Mouse (Mus musculus) thymus, adult 18-20 months (tissue): ENCODE results near the gene Rpgr.

Experiments used
- DNase-seq, 2 experiments: peaks; one replicate each; pipeline ENCODE4 v3.0.0; 2022; ENCODE audit warnings: mixed read lengths in 2 of 2

Gene Rpgr

DNA sequence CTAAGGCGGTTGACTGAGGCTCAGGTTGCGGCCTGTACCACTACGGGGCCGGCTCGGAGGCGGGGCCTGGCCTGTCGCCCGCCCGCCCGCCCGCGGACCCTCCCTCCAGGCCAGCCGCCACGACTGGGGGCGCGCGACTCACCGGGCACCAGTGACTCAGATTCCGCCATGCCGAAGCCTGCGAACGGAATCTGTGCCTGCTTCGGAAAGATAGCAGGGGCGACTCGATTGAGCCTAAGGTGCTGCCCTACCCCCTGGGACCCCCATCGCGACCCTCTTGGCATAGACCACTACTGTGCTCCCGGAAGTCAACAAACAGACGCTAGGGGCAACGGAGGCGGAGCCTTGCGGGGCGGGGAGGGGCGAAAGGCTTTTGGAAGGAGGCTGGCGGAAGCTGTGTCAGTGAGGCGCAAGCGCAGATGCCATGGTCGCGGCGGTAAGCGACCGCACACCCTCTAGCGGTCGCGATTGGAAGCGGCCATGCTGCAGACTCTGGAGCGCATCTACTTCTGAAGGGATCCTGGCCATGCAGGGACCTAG, at the start of gene Rpgr:
Gene Rpgr, minus strand, starts transcription at position 511 of the 540 bp plus-strand sequence.
- DNase-seq, result peak; percentile 82 to 86

DNA sequence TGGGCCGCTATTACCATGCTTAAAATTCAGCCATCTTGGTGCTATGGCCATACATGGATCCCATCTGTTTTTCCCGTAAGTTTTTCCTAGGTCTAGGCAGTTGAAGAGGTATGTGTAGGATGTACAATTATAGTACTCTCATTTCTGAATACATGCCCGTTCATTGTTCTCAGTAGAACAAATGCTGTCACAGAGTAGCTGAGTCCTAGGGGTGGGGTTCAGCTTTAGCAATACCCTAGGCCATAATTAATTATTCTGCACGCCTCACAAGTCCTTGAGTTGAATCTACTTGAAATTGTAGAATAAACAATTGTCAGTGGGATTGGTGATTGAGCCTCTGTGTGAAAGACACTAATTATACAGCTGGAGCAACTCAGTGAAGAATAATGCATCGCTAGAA, 41.5 kb upstream of the Rpgr start:
- DNase-seq, result no peak

DNA sequence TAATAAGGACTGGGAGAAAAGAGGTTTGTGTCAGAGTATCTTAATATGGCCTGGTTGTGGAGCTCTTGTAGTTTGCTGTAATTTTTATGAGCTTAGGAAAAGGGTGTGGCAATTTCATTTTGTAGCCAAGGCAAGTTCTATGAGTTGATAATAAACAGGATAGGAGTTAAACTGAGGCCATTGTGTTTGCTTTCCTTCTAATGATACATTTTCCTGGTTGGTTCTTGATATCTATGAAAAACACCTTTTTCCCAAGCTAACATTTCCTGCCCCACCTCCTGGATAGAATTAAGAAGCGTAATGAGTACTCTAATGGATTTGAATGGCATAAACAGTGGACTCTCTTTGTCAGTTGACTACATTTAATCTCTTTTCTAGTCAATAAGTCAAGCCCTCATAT, 41.1 kb upstream of the Rpgr start:
- no peak for DNase-seq

DNA sequence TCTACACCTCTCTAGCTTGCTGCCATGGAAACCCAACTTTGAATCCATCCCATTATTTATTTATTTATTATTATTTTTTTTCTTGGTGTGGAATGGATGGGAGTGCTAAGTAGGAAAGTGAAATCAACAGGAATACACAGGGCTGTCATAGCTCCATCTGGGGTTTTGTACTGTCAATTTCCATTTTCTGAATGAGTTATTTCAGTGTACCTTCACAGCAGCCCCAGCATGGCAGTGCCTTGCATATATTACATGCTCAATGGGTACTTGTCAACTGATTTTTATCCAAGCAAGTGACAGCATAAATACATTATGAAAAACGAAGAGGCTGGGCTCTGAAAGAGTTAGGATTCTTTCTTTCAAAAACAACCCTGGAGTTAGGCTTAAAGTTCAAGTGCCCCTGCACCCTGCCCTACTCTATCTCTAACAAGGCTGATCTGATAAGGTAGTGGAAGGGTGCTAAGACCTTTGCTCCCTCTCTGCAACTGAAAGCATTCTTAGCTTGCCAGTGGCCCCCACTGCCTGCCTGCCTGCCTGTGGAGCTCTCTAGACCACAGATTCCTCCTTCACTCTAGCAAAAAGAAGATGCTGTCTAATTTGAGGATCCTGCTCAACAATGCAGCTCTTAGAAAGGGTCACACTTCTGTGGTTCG, 35.3 kb upstream of the Rpgr start, which contains the start of gene Otc:
Gene Otc, plus strand, starts transcription at position 454 of the 653 bp plus-strand sequence.
- DNase-seq, result no peak

DNA sequence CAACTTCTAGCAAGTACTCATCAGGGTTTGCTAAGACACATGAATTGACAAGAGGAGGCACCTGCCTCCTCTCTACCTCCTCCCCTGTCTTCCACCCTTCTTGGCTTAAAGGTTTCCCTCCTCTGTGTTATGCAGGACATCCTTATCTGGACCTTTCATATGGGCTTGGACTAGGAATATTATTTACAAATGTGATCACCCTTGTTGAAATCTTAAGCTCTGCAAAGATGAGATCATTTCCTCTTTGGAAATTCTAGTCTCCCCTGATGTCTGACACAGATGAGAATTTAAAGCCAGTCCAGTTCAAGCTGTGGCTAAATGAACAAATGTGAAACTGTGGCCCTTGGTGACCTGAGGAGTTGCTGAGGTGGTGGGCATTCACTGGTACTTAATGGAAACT, 34.6 kb upstream of the Rpgr start:
- no peak for DNase-seq

DNA sequence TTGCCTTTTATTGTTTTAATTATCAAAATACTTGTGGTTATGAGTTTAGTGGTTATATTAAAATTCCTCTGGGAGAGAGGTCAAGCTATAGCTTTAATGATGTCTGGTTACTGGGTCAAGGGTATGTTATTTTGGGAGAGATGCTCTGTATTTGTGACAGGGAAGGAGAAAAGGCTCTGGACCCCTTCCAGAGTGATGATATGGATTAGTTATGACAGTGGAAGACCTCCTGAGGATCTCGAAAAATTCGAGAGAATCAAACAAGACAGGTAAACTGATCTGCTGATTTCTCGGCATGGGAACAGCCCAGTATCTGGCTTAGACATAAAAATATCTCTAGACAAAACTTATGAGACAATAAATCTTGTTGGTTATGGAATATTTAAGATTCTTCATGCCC, 27.2 kb upstream of the Rpgr start:
- DNase-seq, result no peak

DNA sequence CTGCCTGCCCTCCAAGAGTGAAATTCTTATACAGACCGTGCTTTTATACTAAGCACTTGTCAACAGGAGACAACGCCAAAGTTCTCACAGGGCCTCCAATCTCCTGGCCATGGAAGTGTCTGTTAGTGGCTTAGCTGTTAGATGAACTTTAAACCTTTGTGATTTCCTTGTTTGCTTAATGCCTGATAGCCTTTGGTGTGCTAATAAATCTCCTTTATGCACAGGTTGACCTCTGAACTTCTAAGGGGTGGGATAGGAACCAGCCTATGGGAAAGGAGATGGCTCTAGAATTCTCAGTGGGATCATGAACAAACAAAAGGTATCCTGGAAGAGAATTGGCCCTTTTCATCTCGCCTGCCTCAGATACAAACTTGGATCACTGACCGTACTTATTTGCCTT, 22.8 kb upstream of the Rpgr start:
- no peak for DNase-seq

DNA sequence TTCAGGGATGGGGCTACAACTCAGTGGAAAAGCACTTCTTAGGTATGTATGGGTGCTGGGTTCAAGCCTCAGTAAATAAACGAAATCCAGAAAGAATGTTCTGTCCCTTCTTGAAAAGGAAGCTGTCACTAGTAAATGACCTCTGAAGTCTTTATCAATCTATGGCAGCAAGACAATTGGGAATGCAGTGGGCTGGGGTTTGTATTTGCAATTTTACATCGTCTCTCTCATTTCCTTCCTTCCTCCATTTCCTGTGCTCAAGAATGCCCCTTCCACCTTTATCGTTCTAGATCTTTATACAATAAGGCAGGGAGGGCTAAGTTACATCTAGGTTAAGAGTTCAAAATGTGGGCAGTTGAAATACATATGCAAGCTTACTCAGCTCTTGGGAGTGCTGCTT, 17.9 kb upstream of the Rpgr start:
- no peak for DNase-seq

DNA sequence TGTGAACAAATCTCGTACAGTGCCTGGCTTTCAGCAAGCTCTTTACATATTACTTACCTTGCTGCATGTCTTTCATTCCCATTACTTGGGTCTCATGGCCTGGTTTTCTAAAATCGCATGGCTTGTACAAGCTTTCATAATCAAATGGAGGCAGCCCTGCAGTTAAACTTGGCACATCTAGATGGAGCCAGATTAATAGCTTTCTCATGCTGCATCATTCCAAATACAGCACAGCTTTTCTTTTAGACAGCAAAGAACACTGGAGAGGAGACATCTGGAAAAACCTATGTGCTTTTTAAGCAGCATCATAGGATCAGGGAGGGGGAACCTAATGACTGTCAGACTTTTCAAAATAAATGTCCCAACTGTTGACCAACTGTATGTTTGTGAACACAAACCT, 16.3 kb upstream of the Rpgr start:
- no peak for DNase-seq

DNA sequence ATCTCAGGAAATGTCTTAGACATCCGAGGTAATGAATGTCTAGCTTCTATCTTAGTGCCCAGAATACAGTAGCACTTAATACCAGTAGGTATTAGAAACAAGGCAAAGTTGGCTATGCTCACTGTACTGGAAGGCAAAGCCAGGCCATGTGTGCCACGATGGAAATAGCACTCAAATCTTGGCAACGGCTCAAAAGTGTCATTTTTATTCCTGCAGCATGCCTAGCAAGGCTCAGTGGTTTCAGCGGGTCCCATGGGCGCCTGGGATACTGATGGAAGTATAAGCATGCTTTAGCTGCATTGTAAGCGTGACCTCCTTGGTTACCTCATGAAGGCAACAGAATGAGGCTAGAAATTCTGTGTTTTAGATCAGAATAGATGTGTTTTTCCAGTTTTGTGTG, 2.6 kb upstream of the Rpgr start:
- DNase-seq, result no peak

DNA sequence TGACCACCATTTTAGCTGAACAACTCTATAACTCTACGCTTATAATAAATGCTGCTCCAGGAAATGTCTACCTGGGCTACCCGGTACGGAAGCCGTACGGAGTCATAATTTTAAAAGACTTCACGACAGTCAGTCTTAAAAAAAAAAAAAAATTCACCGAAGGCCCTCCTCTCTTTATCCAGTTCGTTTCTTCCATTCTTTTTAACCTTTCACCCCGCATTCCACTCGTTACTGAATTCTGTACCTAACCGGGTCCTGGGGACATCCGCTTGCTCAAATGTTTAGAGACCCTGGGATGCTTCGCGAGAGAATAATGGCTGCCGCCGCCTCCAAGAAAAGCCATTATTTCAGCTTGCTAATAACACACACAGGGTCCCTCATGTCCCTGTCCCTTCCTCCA, 748 bp downstream of the Rpgr start:
- DNase-seq, result no peak

DNA sequence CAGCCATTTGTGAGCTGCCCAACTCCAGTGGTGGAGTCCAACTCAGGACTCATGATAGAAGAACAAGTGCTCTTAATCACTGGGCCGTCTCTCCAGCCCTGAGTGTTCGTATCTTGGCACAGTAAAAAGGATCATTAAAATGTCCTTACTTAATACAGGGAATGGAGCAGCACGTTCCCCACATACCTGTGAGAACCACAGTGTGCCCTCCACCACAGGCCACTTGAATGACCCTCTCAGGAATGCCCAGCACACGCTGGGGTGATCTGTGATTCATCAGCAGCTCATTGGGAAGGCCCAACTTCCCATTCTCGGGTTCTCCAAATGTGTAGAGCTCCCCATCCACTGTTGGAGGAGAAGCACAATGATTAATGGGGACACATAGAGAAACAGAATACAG, 10.8 kb downstream of the Rpgr start:
- no peak for DNase-seq

DNA sequence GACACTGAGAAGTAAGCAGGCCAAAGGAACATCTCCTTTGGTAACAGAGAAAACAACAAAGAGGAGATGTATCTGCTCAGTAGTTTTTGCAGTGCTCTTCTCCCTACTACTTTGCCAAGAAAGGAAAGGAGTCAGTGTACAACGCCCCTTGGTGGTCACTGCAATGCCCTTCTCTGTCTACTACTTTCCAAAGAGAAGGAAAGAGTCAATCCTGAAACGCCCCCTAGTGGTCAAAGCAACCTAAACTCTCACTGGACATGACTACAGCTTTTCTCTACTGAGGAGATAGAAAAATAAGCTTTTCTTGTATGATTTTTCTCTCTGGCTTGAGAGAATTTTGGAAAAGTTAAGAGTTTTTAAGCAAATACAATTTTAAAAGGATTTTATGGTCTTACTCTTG, 15.4 kb downstream of the Rpgr start:
- DNase-seq, result no peak

DNA sequence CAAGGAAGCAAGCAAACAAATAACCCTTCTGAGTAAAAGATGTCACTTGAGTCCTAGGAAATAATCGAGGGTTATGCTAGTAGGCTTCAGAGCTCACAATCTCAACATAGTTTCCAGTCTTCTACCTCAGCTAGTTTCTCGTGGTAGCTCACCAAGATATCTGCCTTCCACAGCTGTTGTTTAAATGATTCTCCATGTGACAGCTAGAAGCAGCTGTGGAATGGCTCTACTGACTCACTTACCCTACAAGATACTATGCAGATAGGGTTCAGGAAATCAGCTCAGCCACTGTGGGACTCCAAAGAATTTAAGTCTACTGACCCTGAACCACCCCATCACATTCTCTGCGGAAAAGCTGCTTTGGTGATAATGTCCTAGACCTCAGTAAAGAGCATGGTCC, 64.3 kb downstream of the Rpgr start:
- DNase-seq, result no peak

DNA sequence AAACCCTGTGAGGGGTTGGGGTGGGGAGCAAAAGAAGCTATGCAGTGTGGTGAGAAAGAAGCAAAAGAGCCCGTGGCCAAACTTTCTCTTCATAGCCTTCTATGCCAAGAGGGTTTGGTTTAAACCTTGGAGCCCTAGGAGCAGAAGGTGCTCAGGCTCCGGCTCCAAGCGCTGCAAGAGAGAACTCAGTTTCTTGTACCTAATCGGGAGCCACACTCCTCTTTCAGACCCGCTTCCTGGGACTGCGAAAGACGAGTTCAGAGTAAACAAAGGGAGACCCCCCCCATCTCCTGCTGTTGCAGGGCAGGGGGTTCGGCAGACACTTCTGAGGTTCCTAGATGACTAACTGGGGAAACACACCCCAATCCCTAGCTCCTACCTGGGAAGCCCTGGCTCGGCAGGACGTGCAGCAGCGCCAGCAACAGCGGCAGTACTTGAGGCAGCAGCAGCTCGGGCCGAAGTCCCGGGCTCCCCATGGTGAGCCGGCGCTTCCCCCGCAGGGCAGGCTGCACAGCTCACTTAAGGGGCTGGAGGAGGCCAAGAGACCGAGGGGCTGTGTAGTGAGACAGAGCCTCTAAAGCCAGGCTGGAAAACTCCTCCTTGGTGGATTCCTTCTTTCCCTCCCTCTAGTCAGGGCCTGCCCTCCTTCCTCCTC, 99.5 kb downstream of the Rpgr start, which contains the start of gene Srpx:
Gene Srpx, minus strand, starts transcription at position 645 of the 655 bp plus-strand sequence.
- DNase-seq, result no peak

DNA sequence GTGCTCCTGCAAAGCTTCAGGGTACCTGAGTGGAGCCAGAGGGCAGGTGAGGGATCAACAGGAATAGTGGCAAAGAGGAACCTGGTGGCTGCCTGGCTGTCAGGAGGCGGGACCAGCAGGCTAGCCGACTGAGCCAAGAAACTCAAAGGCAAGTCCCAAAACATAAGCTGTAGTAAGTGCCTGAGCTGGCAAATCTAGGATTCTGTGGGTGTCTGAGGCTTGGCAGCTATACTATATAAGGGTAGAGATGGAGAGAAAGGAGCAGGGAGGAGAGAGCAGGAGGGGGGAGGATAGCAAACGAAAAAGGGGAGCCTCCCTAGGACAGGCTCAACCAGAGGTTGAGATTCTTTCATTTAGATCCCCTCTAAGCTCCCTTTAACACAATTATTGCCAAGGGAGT, 100.9 kb downstream of the Rpgr start:
- DNase-seq, result no peak

DNA sequence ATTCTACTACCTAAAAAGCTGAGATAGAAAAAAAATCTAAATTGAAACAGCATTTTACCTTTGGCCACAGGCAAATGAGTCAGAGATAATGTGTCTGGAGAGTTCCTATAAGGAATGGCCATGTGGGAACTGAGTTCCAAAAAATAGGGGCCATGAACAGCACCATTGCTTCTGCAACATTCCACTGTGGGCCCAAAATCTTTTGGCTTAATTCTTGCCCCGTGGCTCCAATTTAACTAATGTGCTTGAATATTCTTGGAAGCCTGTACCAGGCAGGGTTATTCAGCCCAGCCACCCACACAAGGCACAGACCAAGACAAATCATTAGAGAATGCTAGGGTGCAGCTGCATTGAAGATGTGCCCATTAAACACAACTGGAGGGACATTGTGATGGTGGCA, 106.0 kb downstream of the Rpgr start:
- DNase-seq, result no peak

DNA sequence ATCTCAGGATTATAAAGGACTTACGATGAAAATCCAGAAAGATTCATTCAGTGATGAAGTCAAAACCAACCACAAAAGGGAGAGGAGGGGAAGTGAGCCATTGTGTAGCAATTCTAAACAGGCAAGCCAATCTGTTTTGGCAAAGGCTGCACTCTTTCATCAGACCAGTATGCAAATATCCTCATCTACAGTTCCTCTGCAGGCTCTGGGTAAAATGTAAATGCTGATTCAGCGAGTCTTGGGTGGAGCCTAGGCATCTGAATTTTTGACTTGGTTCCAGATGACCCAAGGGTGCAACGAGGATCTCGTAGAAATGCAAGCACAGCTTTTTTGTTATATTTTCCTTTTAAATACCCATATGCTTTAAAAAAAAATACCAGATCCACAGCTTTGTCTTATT, 108.2 kb downstream of the Rpgr start:
- DNase-seq, result no peak

DNA sequence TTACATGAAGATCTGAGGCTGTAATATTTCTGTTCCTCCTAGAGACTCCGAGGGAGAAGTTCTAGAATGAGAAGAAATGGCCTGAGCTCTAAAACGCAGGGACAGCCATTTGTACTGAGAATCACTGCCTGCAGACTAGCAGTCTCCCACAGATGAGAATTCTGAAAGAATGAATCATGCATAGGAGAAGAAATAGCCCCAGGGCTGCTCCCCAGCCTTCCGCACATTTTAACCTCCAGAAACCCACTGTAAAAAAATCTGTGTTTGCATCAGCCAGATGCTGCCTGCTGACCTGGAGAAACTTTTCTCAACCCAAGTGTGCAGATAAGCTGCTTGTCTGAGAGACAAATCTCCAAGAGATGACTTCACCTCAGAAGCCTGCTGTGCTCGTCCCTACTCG, 111.2 kb downstream of the Rpgr start:
- DNase-seq, result no peak

DNA sequence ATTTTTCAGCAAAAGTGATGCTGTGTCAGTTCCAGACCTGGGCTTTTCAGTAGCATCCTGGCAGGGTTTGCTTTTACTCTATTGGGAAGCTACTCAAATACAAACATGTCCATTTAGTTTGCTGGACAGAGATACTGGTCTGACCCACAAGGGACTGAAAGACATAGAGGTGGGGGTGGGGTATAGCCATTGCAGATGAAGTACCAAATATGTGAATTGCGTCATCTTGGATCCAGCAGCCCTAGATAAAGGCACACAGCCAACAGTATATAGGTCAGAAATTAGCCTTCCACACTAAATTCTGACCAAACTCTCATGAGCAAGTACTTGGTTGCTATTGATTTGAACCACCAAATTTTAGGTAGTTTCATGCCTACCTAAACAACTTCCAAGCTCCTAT, 114.0 kb downstream of the Rpgr start:
- DNase-seq, result no peak

DNA sequence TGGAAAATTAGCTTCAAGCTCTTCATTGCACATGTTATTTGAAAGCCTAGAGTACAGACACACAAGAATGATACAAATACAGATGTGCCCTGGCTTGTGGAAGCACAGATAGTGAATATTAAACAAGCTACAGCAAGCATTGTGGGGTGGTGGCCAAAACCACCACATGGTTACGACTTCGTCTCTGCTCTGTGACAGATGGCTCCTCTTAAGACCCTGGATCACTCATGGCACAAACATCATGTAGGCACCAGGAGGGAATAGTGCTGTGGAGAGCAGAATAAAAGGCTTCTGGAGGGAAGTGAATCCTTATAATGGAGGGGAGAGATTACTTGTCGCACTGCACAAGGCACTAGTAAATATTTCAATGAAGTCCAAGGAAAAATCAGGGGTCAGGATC, 120.9 kb downstream of the Rpgr start:
- DNase-seq, result no peak

DNA sequence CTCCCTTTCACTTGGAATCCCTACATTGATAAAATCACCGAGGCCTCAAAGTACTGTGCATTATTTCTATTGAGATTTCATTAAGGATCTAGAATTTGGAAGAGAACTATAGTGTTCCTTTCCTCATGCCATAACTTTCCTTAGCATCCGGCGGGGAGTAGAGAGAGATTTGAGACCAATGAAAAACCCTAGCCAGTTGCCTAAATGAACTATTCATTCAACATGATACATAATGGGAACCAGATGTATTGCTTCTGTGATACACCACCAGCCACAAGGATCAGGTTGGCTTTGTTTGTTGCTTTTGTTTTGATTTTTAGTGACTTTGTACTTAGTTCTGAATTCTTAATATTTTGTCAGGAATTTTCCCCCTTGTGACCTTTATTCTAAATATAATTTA, 136.3 kb downstream of the Rpgr start:
- DNase-seq, result no peak

DNA sequence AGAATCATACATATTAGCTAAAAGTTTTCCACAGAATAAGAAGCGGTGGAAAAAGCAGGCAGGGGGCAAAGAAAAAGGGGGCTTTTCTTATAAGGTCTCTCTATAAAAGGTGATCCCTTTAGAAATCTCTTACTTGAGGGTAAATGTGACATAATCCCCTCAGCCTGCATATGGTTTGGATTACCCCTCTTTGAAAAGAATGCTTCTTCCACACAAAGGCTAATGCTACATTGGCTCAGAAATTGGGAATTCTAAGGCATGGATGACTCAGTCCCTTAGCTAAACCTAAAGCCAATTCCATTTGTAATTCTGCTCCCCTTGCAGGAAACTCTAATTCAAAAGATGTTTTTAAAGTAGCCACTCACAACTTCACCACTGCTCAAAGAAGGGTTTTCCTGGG, 136.7 kb downstream of the Rpgr start:
- DNase-seq, result no peak

DNA sequence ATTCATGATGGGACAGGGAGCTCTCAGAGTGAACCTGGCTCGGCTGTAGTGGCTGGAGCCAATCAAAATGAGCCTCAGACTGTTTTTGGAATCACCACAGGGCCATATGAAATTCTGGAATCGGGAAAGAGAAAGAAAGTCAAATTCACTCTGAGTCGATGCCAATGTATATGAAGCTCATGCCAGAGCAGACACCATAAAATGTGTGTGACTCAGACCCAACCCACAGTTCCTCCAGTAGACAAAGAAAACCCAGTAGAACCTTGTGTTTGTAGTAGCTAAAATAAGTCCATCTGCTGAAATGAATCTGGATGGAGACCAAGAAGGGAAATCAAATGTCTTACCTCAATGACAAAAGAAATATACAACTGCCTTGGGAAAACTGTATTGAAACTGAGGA, 142.8 kb downstream of the Rpgr start:
- no peak for DNase-seq

DNA sequence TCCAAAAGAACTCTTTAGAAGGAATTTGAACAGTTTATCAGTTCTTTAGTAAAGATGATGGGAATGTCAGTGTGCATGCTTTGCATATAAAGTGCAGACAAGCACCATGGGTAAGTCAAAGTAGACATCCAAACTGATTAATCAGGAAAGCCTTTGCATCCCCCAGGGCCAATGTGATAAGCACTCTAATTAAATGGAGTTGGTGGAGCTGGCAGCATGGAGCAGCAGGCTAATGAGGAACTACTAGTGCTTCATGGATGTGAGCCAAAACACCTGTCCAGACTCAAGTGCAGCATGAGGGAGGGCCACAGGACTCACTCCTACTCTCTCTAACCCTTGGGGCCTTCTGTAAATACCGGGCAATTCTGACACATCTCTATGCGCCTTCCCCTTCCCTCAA, 145.2 kb downstream of the Rpgr start:
- no peak for DNase-seq
